Mouse (Mus musculus) liver, embryonic 14.5 days (tissue): ENCODE measurements around the gene Aurkb. TPM values are rescaled to one million over a fixed set of nuclear protein-coding genes. Genes with fewer than 3 reads are reported as not detected.
"Not testable (repeated sequence)": the region's sequence is repeated elsewhere in the genome, so short reads cannot be mapped to it uniquely, and the experiment has no call there.

ENCODE experiments used
- ATAC-seq: fragments of 200-750 bp; cut with Nextera tagmentation; 2 replicates; pipeline ENCODE4 v1.8.0; 2017; ENCODE audit warnings: moderate number of reproducible peaks, mild to moderate bottlenecking, moderate library complexity; ENCODE audit not compliant: insufficient read depth
- DNase-seq, 3 experiments: peaks; one replicate each; pipeline ENCODE4 v3.0.0-alpha.2; 2012 to 2013; ENCODE audit warnings: low read depth in 3 of 3, low spot score in 3 of 3
- H3K27ac ChIP-seq: fragments of 300-500 bp; sonication (generic); 2 replicates; pipeline ENCODE4 v1.5.1; 2014; ENCODE audit warnings: moderate library complexity, mild to moderate bottlenecking, control low read depth, inconsistent platforms
- H3K27me3 ChIP-seq: fragments of 300-500 bp; sonication (generic); 2 replicates; pipeline ENCODE4 v1.6.1; 2014; ENCODE audit warnings: mild to moderate bottlenecking, low read length, moderate library complexity; ENCODE audit not compliant: control insufficient read depth, insufficient read depth
- H3K36me3 ChIP-seq: fragments of 300-500 bp; sonication (generic); replicated peaks from 2 replicates; pipeline ENCODE4 v1.6.1; 2014; ENCODE audit warnings: low read depth; ENCODE audit not compliant: control insufficient read depth, insufficient read depth
- H3K4me1 ChIP-seq, 2 experiments: fragments of 200-500 bp in 1 of 2; fragments of 300-500 bp in 1 of 2; sonication (generic) in 1 of 2; replicated peaks; 2 replicates each; pipeline ENCODE4 v1.6.1; 2012 to 2014; ENCODE audit warnings: antibody characterized with exemption in 1 of 2, inconsistent platforms in 1 of 2, low read length in 1 of 2; ENCODE audit not compliant: control insufficient read depth in 2 of 2, insufficient read depth in 2 of 2
- H3K4me2 ChIP-seq: fragments of 300-500 bp; sonication (generic); 2 replicates; pipeline ENCODE4 v1.6.1; 2014; ENCODE audit warnings: low read depth, mild to moderate bottlenecking, control low read depth, moderate library complexity
- H3K4me3 ChIP-seq, 2 experiments: fragments of 200-500 bp in 1 of 2; fragments of 300-500 bp in 1 of 2; sonication (generic) in 1 of 2; 2 replicates each; pipeline ENCODE4 v1.5.1; 2012 to 2014; ENCODE audit warnings: low read depth in 2 of 2, low read length in 2 of 2, mild to moderate bottlenecking in 2 of 2, control low read depth in 1 of 2, inconsistent platforms in 1 of 2, moderate library complexity in 1 of 2; ENCODE audit not compliant: insufficient read depth in 1 of 2
- H3K9ac ChIP-seq: fragments of 300-500 bp; sonication (generic); replicated peaks from 2 replicates; pipeline ENCODE4 v1.6.1; 2014; ENCODE audit warnings: mild to moderate bottlenecking, control low read depth, moderate library complexity
- H3K9me3 ChIP-seq: fragments of 300-500 bp; sonication (generic); 2 replicates; pipeline ENCODE4 v1.6.1; 2016; ENCODE audit warnings: low read length, mixed read lengths; ENCODE audit not compliant: control insufficient read depth
- CTCF ChIP-seq: IDR thresholded peaks from 2 replicates; pipeline ENCODE4 v1.5.1; 2016; ENCODE audit warnings: antibody characterized with exemption, low read depth, control low read depth
- EP300 ChIP-seq: IDR thresholded peaks from 2 replicates; pipeline ENCODE4 v1.6.1; 2016; ENCODE audit warnings: antibody characterized with exemption, low read depth
- WGBS: fragments of 180-500 bp; shearing (Covaris S2); extraction: QIAGEN DNeasy Blood & Tissue Kit; methylation state at CpG from one replicate; pipeline ENCODE4 v1.1.7; 2014; ENCODE audit not compliant: insufficient replicate concordance; 5-methylcytosine and 5-hydroxymethylcytosine counted together
- polyA plus RNA-seq, 2 experiments: library from polyadenylated mRNA; depleted of rRNA in 1 of 2; stranded (reverse) in 1 of 2; unstranded in 1 of 2; fragments of >200 nt; fragmentation: Nextera tagmentation in 1 of 2; extraction: Ambion mirVana in 1 of 2; gene quantifications; 2 replicates each; pipeline versions ENCODE4 v1.2.1 to v1.2.3; 2012 to 2014

Aurkb gene
- polyA plus RNA-seq, 2 experiments, result 78.6 to 90.8 TPM

DNA sequence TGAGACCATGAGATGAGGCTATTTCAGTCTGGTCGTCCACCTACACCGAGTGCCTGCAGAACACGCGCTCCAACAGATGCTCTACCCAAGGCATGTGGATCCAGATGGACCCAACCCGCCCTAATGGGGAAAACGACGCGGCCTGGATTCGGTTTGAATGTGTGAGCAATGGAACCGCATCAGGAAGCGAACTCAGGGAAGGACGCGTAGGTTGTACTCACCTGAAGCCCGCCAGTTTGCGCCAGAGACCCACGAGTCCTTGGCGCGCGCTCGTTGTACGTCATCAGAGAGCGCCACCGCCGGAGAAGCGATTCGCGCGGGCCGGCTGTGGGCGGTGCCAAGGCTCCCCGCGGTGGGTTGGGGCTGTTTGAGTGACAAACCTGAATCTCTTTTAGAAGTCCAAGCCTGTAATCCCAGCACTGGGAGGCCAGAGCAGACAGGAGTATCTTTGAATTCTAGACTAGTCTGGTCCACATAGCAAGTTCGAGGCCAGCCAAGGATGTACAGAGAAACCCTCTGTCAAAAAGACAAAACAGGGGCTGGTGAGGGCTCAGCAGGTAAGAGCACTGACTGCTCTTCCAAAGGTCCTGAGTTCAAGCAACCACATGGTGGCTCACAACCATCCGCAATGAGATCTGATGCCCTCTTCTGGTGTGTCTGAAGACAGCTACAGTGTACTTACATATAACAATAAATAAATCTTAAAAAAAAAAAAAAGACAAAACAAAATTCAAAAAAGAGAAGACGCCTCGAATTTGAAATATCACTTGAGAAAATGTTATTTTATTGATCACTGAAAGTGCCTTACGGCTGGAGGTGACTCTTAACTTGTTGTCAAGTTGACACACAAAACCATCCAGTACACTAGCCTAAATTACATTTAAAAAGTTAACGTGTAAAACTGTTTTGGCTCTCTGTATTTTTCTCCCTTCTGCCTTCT, 37.0 kb upstream of the Aurkb start, which contains the start of gene Pfas:
Gene Pfas (minus strand): TSS at position 279 of the 940 bp plus-strand sequence.
- peak; percentile 71 for ATAC-seq
- H3K27me3 ChIP-seq, result no peaks in the 10 kb centered on the region
- DNase-seq, result peak; percentile 87 to 88 (median 88)
- H3K9me3 ChIP-seq, result no peaks in the 10 kb centered on the region
- peak within 1 kb of the TSS; percentile 82 for H3K9ac ChIP-seq
- 8% methylated on average over 38 of the region's 38 CpGs for WGBS
- peak within 1 kb of the TSS; percentile 90 for H3K27ac ChIP-seq
- H3K36me3 ChIP-seq, result peaks cover 1% of the 10 kb centered on the region
- H3K4me3 ChIP-seq, result peak within 1 kb of the TSS; percentile 73 to 98
- H3K4me1 ChIP-seq, result peaks cover 21 to 37% of the 10 kb centered on the region in 2 experiments
- peak within 1 kb of the TSS; percentile 86 for H3K4me2 ChIP-seq
- TF ChIP-seq CTCF, result 0 out of 2 replicates have a peak, but pooled peaks have one; percentile 16
- TF ChIP-seq EP300, result no peak

DNA sequence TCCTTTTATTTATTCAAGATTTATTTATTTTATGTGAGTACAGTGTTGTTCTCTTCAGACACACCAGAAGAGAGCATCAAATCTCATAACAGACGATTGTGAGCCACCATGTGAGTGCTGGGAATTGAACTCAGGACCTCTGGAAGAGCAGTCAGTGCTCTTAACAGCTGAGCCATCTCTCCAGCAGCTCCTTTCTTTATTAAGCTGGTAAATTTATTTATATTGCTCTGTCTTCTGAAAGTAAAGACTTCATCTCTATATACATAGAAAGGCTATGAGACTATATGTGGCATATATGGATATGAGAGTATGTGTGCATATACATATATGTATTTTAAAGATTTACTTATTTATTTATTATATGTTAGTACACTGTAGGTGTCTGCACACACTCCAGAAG, 35.9 kb upstream of the Aurkb start:
- Histone ChIP-seq H3K9ac (no peak overlapping the region), H3K4me1 (peaks cover 20 to 37% of the 10 kb centered on the region in 2 experiments), H3K36me3 (no peaks in the 10 kb centered on the region; the same call in 1 of the 2 replicates), H3K4me2 (no peak overlapping the region; the same call in 1 of the 2 replicates), H3K9me3 (no peaks in the 10 kb centered on the region), H3K4me3 (no peak overlapping the region), H3K27ac (no peak overlapping the region), H3K27me3 (no peaks in the 10 kb centered on the region)
- TF ChIP-seq CTCF (no peak), EP300 (no peak)
- DNase-seq, result no peak
- ATAC-seq, result no peak
- 63% methylated on average over 1 of the region's 1 CpGs for WGBS

DNA sequence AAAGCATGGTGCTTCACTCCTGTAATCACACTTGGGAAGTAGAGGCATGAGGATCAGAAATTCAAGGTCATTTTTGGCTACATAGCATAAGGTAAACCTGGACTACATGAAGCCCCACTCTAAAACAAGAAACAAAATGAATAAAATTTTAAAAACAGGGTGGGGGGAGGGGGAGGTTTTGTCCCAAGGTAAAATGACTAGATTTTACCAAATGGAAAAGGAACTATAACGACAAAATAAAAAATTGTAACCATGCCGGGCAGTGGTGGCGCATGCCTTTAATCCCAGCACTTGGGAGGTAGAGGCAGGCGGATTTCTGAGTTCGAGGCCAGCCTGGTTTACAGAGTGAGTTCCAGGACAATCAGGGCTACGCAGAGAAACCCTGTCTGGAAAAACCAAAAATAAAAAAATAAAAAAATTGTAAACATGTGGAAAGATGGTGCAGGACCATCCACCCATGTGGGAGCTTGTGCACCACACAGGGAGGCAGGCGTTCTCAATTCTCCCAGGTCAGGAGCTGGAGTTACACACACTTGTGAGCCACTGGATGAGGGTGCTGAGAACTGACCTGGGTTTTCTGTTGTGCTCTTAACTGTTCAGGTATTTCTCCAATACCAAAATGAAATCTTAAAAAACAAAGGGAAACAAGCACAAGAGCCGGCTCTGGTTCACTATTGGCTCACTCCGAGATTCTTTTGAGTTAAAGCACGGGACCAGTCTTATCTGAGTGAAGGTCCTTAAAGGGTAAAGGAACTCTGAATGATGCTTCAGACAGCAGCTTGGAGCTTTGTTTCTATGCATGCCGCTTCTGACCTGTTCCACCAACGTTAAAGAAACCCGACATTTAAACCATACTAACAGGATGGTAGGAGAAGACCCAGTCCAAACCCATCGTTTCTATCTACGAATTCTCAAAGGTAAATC, 34.8 kb upstream of the Aurkb start:
- DNase-seq (no peak), ATAC-seq (no peak)
- Histone ChIP-seq H3K27ac (peak overlapping the region; percentile 100), H3K9me3 (no peaks in the 10 kb centered on the region), H3K36me3 (no peaks in the 10 kb centered on the region), H3K4me1 (peaks cover 17 to 33% of the 10 kb centered on the region in 2 experiments), H3K9ac (peak overlapping the region; percentile 91), H3K27me3 (no peaks in the 10 kb centered on the region), H3K4me3 (peak overlapping the region; percentile 28 to 77; a peak in 3 of 4 replicates), H3K4me2 (peak overlapping the region; percentile 96)
- WGBS, result 75% methylated on average over 15 of the region's 15 CpGs
- TF ChIP-seq CTCF (no peak), EP300 (no peak)

DNA sequence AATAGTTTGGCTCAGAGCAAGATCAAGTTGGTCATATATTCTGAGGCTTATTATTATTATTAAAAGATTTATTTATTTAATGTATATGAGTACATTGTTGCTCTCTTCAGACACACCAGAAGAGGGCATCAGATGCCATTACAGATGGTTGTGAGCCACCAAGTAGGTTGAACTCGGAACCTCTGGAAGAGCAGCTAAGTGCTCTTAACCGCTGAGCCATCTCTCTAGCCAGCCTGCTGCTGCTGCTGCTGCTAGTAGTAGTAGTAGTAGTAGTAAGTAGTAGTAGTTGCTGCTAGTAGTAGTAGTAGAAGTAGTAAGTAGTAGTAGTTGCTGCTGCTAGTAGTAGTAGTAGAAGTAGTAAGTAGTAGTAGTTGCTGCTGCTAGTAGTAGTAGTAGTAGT, 34.0 kb upstream of the Aurkb start:
- TF ChIP-seq CTCF (peak; percentile 46), EP300 (peak; percentile 65)
- peaks cover 14 to 29% of the 10 kb centered on the region in 2 experiments for H3K4me1 ChIP-seq
- H3K9ac ChIP-seq, result peak overlapping the region; percentile 91
- H3K27me3 ChIP-seq, DNase-seq, ATAC-seq, H3K9me3 ChIP-seq, H3K36me3 ChIP-seq: not testable (repeated sequence)
- H3K4me2 ChIP-seq, result peak overlapping the region; percentile 96
- peak overlapping the region; percentile 56 to 77 for H3K4me3 ChIP-seq
- 41% methylated on average over 2 of the region's 2 CpGs for WGBS
- peak overlapping the region; percentile 100 for H3K27ac ChIP-seq
